Mouse (Mus musculus) liver, embryonic 14.5 days (tissue): ENCODE measurements at regions not wholly inside any gene's neighbourhood (a gene's known extent, or its start where the extent isn't known, plus 50 kb on each side); places are given as distances from the start of the nearest gene placed in this dataset.

Experiments
- ATAC-seq: fragments of 200-750 bp; cut with Nextera tagmentation; 2 replicates; pipeline ENCODE4 v1.8.0; 2017; ENCODE audit warnings: moderate number of reproducible peaks, mild to moderate bottlenecking, moderate library complexity; ENCODE audit not compliant: insufficient read depth
- DNase-seq, 3 experiments: peaks; one replicate each; pipeline ENCODE4 v3.0.0-alpha.2; 2012 to 2013; ENCODE audit warnings: low read depth in 3 of 3, low spot score in 3 of 3
- H3K27ac ChIP-seq: fragments of 300-500 bp; sonication (generic); 2 replicates; pipeline ENCODE4 v1.5.1; 2014; ENCODE audit warnings: moderate library complexity, mild to moderate bottlenecking, control low read depth, inconsistent platforms
- H3K27me3 ChIP-seq: fragments of 300-500 bp; sonication (generic); 2 replicates; pipeline ENCODE4 v1.6.1; 2014; ENCODE audit warnings: mild to moderate bottlenecking, low read length, moderate library complexity; ENCODE audit not compliant: control insufficient read depth, insufficient read depth
- H3K36me3 ChIP-seq: fragments of 300-500 bp; sonication (generic); replicated peaks from 2 replicates; pipeline ENCODE4 v1.6.1; 2014; ENCODE audit warnings: low read depth; ENCODE audit not compliant: control insufficient read depth, insufficient read depth
- H3K4me1 ChIP-seq, 2 experiments: fragments of 200-500 bp in 1 of 2; fragments of 300-500 bp in 1 of 2; sonication (generic) in 1 of 2; replicated peaks; 2 replicates each; pipeline ENCODE4 v1.6.1; 2012 to 2014; ENCODE audit warnings: antibody characterized with exemption in 1 of 2, inconsistent platforms in 1 of 2, low read length in 1 of 2; ENCODE audit not compliant: control insufficient read depth in 2 of 2, insufficient read depth in 2 of 2
- H3K4me2 ChIP-seq: fragments of 300-500 bp; sonication (generic); 2 replicates; pipeline ENCODE4 v1.6.1; 2014; ENCODE audit warnings: low read depth, mild to moderate bottlenecking, control low read depth, moderate library complexity
- H3K4me3 ChIP-seq, 2 experiments: fragments of 200-500 bp in 1 of 2; fragments of 300-500 bp in 1 of 2; sonication (generic) in 1 of 2; 2 replicates each; pipeline ENCODE4 v1.5.1; 2012 to 2014; ENCODE audit warnings: low read depth in 2 of 2, low read length in 2 of 2, mild to moderate bottlenecking in 2 of 2, control low read depth in 1 of 2, inconsistent platforms in 1 of 2, moderate library complexity in 1 of 2; ENCODE audit not compliant: insufficient read depth in 1 of 2
- H3K9ac ChIP-seq: fragments of 300-500 bp; sonication (generic); replicated peaks from 2 replicates; pipeline ENCODE4 v1.6.1; 2014; ENCODE audit warnings: mild to moderate bottlenecking, control low read depth, moderate library complexity
- H3K9me3 ChIP-seq: fragments of 300-500 bp; sonication (generic); 2 replicates; pipeline ENCODE4 v1.6.1; 2016; ENCODE audit warnings: low read length, mixed read lengths; ENCODE audit not compliant: control insufficient read depth
- CTCF ChIP-seq: IDR thresholded peaks from 2 replicates; pipeline ENCODE4 v1.5.1; 2016; ENCODE audit warnings: antibody characterized with exemption, low read depth, control low read depth
- EP300 ChIP-seq: IDR thresholded peaks from 2 replicates; pipeline ENCODE4 v1.6.1; 2016; ENCODE audit warnings: antibody characterized with exemption, low read depth
- WGBS: fragments of 180-500 bp; shearing (Covaris S2); extraction: QIAGEN DNeasy Blood & Tissue Kit; methylation state at CpG from one replicate; pipeline ENCODE4 v1.1.7; 2014; ENCODE audit not compliant: insufficient replicate concordance; 5-methylcytosine and 5-hydroxymethylcytosine counted together

GRCm38 (mm10) chr1:34642304-34642893 is 62.9 kb downstream of the Amer3 start:
- WGBS = 25% methylated on average over 13 of the region's 13 CpGs
- ATAC-seq = no peak
- no peak overlapping the region for H3K4me2 ChIP-seq
- no peaks in the 10 kb centered on the region for H3K36me3 ChIP-seq
- no peak overlapping the region for H3K9ac ChIP-seq
- no peaks in the 10 kb centered on the region for H3K9me3 ChIP-seq
- H3K4me1 ChIP-seq = no peaks in the 10 kb centered on the region
- no peak overlapping the region for H3K4me3 ChIP-seq
- H3K27me3 ChIP-seq = no peaks in the 10 kb centered on the region
- peak; percentile 2 to 7 (median 6) for DNase-seq
- TF ChIP-seq EP300 (no peak), CTCF (peak; percentile 87)
- H3K27ac ChIP-seq = no peak overlapping the region

GRCm38 (mm10) chr1:34653963-34654644 is 74.6 kb downstream of the Amer3 start:
- TF ChIP-seq EP300 (no peak), CTCF (no peak)
- H3K27me3 ChIP-seq = no peaks in the 10 kb centered on the region
- no peak for DNase-seq
- no peak overlapping the region for H3K27ac ChIP-seq
- H3K9ac ChIP-seq = no peak overlapping the region
- no peak for ATAC-seq
- H3K4me2 ChIP-seq = no peak overlapping the region
- no peaks in the 10 kb centered on the region for H3K4me1 ChIP-seq
- no peaks in the 10 kb centered on the region for H3K36me3 ChIP-seq
- WGBS = 79% methylated on average over 10 of the region's 10 CpGs
- H3K9me3 ChIP-seq = no peaks in the 10 kb centered on the region
- no peak overlapping the region for H3K4me3 ChIP-seq

- no peaks in the 10 kb centered on the region for H3K27me3 ChIP-seq
- H3K4me1 ChIP-seq = no peaks in the 10 kb centered on the region
- H3K9ac ChIP-seq = no peak overlapping the region
- no peaks in the 10 kb centered on the region for H3K9me3 ChIP-seq
- DNase-seq (no peak), ATAC-seq (no peak)
- no peak overlapping the region for H3K4me2 ChIP-seq
- no peak overlapping the region for H3K4me3 ChIP-seq
- H3K36me3 ChIP-seq = no peaks in the 10 kb centered on the region
- TF ChIP-seq EP300 (no peak), CTCF (no peak)
- no peak overlapping the region for H3K27ac ChIP-seq
These were observed 78.0 kb downstream of the Amer3 start for GRCm38 (mm10) chr1:34657481-34657880.

GRCm38 (mm10) chr1:34663875-34664547 is 84.6 kb downstream of the Amer3 start:
- no peak overlapping the region for H3K27ac ChIP-seq
- no peak overlapping the region for H3K9ac ChIP-seq
- H3K27me3 ChIP-seq = no peaks in the 10 kb centered on the region
- no peak for DNase-seq
- TF ChIP-seq EP300 = no peak
- no peak for TF ChIP-seq CTCF
- WGBS = 46% methylated on average over 4 of the region's 4 CpGs
- no peaks in the 10 kb centered on the region for H3K4me1 ChIP-seq
- no peaks in the 10 kb centered on the region for H3K9me3 ChIP-seq
- H3K4me3 ChIP-seq = no peak overlapping the region
- H3K4me2 ChIP-seq = no peak overlapping the region
- no peaks in the 10 kb centered on the region for H3K36me3 ChIP-seq
- no peak for ATAC-seq

- WGBS = 60% methylated on average over 11 of the region's 11 CpGs
- DNase-seq (no peak), ATAC-seq (no peak)
- Histone ChIP-seq H3K27ac (no peak overlapping the region), H3K4me3 (no peak overlapping the region), H3K9ac (no peak overlapping the region), H3K27me3 (no peaks in the 10 kb centered on the region), H3K4me2 (no peak overlapping the region), H3K4me1 (no peaks in the 10 kb centered on the region), H3K36me3 (no peaks in the 10 kb centered on the region), H3K9me3 (no peaks in the 10 kb centered on the region)
- TF ChIP-seq CTCF (no peak), EP300 (no peak)
These were observed 85.5 kb downstream of the Amer3 start for GRCm38 (mm10) chr1:34664816-34665511.
